Mouse (Mus musculus): ENCODE data around the gene Kif9. TPM values are rescaled to one million over a fixed set of nuclear protein-coding genes. Genes with fewer than 3 reads are reported as not detected.

Gene Kif9
- polyA plus RNA-seq, 1 experiment, result not detected

- no peak overlapping the region for H3K4me3 ChIP-seq (replicated peaks)
- H3K4me1 ChIP-seq (ENCODE audit: control insufficient read depth), result no peaks in the 10 kb centered on the region
- no peaks in the 10 kb centered on the region for H3K27me3 ChIP-seq (ENCODE audit: control insufficient read depth)
- peaks cover 7% of the 10 kb centered on the region for H3K9me3 ChIP-seq (ENCODE audit: control insufficient read depth, low read length)
- no peaks in the 10 kb centered on the region for H3K36me3 ChIP-seq (ENCODE audit: control insufficient read depth)
- TF ChIP-seq TAL1 (IDR thresholded peaks at IDR 0.05; ENCODE audit: low read length), result no peak
- no peak for TF ChIP-seq GATA1 (IDR thresholded peaks at IDR 0.05; ENCODE audit: low read length)
Observed at GRCm38 (mm10) chr9:110488841-110489240, 12.1 kb downstream of the Kif9 start.

- Histone ChIP-seq H3K4me1 (ENCODE audit: control insufficient read depth) (no peaks in the 10 kb centered on the region), H3K27me3 (ENCODE audit: control insufficient read depth) (no peaks in the 10 kb centered on the region), H3K4me3 (replicated peaks) (no peak overlapping the region), H3K9me3 (ENCODE audit: control insufficient read depth, low read length) (peaks cover 7% of the 10 kb centered on the region), H3K36me3 (ENCODE audit: control insufficient read depth) (no peaks in the 10 kb centered on the region)
- TF ChIP-seq TAL1 (IDR thresholded peaks at IDR 0.05; ENCODE audit: low read length) (no peak), GATA1 (IDR thresholded peaks at IDR 0.05; ENCODE audit: low read length) (no peak)
Observed at GRCm38 (mm10) chr9:110490913-110491312, 14.2 kb downstream of the Kif9 start.

GRCm38 (mm10) chr9:110525737-110526136, 49.0 kb downstream of the Kif9 start:
- Histone ChIP-seq H3K36me3 (ENCODE audit: control insufficient read depth) (no peaks in the 10 kb centered on the region), H3K4me3 (replicated peaks) (no peak overlapping the region), H3K4me1 (ENCODE audit: control insufficient read depth) (peaks cover 17% of the 10 kb centered on the region), H3K9me3 (ENCODE audit: control insufficient read depth, low read length) (no peaks in the 10 kb centered on the region), H3K27me3 (ENCODE audit: control insufficient read depth) (no peaks in the 10 kb centered on the region)
- TF ChIP-seq GATA1 (IDR thresholded peaks at IDR 0.05; ENCODE audit: low read length), result no peak
- no peak for TF ChIP-seq TAL1 (IDR thresholded peaks at IDR 0.05; ENCODE audit: low read length)

GRCm38 (mm10) chr9:110529002-110529737, 52.4 kb downstream of the Kif9 start:
- peaks cover 4% of the 10 kb centered on the region for H3K36me3 ChIP-seq (ENCODE audit: control insufficient read depth)
- no peaks in the 10 kb centered on the region for H3K27me3 ChIP-seq (ENCODE audit: control insufficient read depth)
- H3K4me1 ChIP-seq (ENCODE audit: control insufficient read depth), result peaks cover 34% of the 10 kb centered on the region
- TF ChIP-seq GATA1 (IDR thresholded peaks at IDR 0.05; ENCODE audit: low read length), result no peak
- no peak for TF ChIP-seq TAL1 (IDR thresholded peaks at IDR 0.05; ENCODE audit: low read length)
- H3K9me3 ChIP-seq (ENCODE audit: control insufficient read depth, low read length), result no peaks in the 10 kb centered on the region
- H3K4me3 ChIP-seq (replicated peaks), result peak overlapping the region; percentile 42

DNA sequence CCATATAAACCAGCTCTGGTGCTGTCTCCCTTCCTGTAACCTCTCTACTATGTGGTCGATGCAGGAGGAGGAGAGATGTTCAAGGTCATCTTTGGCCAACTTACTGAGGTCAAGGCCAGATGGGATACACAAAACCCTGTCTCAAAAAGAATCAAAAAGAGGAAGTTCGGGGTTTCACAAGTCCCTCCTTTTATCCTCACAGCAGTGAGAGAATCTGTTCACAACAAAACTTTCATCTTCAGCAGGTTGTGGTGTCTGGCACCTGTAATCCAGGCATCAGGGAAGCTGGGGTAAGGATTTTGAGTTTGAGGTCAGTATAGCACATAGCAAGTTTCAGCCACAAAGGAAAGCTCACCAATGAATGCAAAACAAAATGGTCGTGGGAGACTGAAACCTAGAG, 53.9 kb downstream of the Kif9 start:
- H3K36me3 ChIP-seq (ENCODE audit: control insufficient read depth), result peaks cover 18% of the 10 kb centered on the region
- H3K27me3 ChIP-seq (ENCODE audit: control insufficient read depth), result no peaks in the 10 kb centered on the region
- no peak overlapping the region for H3K4me3 ChIP-seq (replicated peaks)
- no peaks in the 10 kb centered on the region for H3K9me3 ChIP-seq (ENCODE audit: control insufficient read depth, low read length)
- TF ChIP-seq TAL1 (IDR thresholded peaks at IDR 0.05; ENCODE audit: low read length), result no peak
- TF ChIP-seq GATA1 (IDR thresholded peaks at IDR 0.05; ENCODE audit: low read length), result no peak
- H3K4me1 ChIP-seq (ENCODE audit: control insufficient read depth), result peaks cover 49% of the 10 kb centered on the region

GRCm38 (mm10) chr9:110531151-110531791, 54.5 kb downstream of the Kif9 start:
- Histone ChIP-seq H3K4me3 (replicated peaks) (peak overlapping the region; percentile 98), H3K4me1 (ENCODE audit: control insufficient read depth) (peaks cover 54% of the 10 kb centered on the region), H3K9me3 (ENCODE audit: control insufficient read depth, low read length) (no peaks in the 10 kb centered on the region), H3K27me3 (ENCODE audit: control insufficient read depth) (no peaks in the 10 kb centered on the region), H3K36me3 (ENCODE audit: control insufficient read depth) (peaks cover 23% of the 10 kb centered on the region)
- TF ChIP-seq TAL1 (IDR thresholded peaks at IDR 0.05; ENCODE audit: low read length) (no peak), GATA1 (IDR thresholded peaks at IDR 0.05; ENCODE audit: low read length) (peak; percentile 29; the same call in 1 of the 2 replicates)

- H3K4me1 ChIP-seq (ENCODE audit: control insufficient read depth), result peaks cover 59% of the 10 kb centered on the region
- H3K9me3 ChIP-seq (ENCODE audit: control insufficient read depth, low read length), result no peaks in the 10 kb centered on the region
- peak overlapping the region; percentile 98 for H3K4me3 ChIP-seq (replicated peaks)
- peaks cover 31% of the 10 kb centered on the region for H3K36me3 ChIP-seq (ENCODE audit: control insufficient read depth)
- no peaks in the 10 kb centered on the region for H3K27me3 ChIP-seq (ENCODE audit: control insufficient read depth)
- no peak for TF ChIP-seq TAL1 (IDR thresholded peaks at IDR 0.05; ENCODE audit: low read length)
- no peak for TF ChIP-seq GATA1 (IDR thresholded peaks at IDR 0.05; ENCODE audit: low read length)
Observed at GRCm38 (mm10) chr9:110531914-110532489, 55.2 kb downstream of the Kif9 start.

- no peaks in the 10 kb centered on the region for H3K27me3 ChIP-seq (ENCODE audit: control insufficient read depth)
- TF ChIP-seq TAL1 (IDR thresholded peaks at IDR 0.05; ENCODE audit: low read length) (no peak), GATA1 (IDR thresholded peaks at IDR 0.05; ENCODE audit: low read length) (no peak)
Observed at GRCm38 (mm10) chr9:110532538-110533291, 56.0 kb downstream of the Kif9 start, which contains the start of gene Setd2. Gene Setd2 (plus strand): TSS chr9:110532597.

More at GRCm38 (mm10) chr9:110532538-110533291, 56.0 kb downstream of the Kif9 start, which contains the start of gene Setd2:
- Histone ChIP-seq H3K4me3 (replicated peaks) (peak within 1 kb of the TSS; percentile 98), H3K9me3 (ENCODE audit: control insufficient read depth, low read length) (no peaks in the 10 kb centered on the region), H3K36me3 (ENCODE audit: control insufficient read depth) (peaks cover 37% of the 10 kb centered on the region), H3K4me1 (ENCODE audit: control insufficient read depth) (peaks cover 64% of the 10 kb centered on the region)

All from erythroblast, embryonic 14.5 days (primary cell).